Mouse (Mus musculus) forebrain, embryonic 11.5 days (tissue): ENCODE results near the gene Paqr7. TPM values are rescaled to one million over a fixed set of nuclear protein-coding genes. Genes with fewer than 3 reads are reported as not detected.

ENCODE experiments used
- ATAC-seq: fragments of 200-750 bp; cut with Nextera tagmentation; replicated peaks from 2 replicates; pipeline ENCODE4 v1.8.0; 2017; ENCODE audit warnings: moderate TSS enrichment; ENCODE audit not compliant: low FRiP score
- DNase-seq: peaks from one replicate; pipeline ENCODE4 v3.0.0-alpha.2; 2017; ENCODE audit warnings: low spot score
- H3K27ac ChIP-seq: fragments of 300-500 bp; sonication (generic); 2 replicates; pipeline ENCODE4 v1.5.1; 2014; ENCODE audit warnings: low read depth, low read length
- H3K27me3 ChIP-seq: fragments of 300-500 bp; sonication (generic); 2 replicates; pipeline ENCODE4 v1.6.1; 2014; ENCODE audit warnings: mild to moderate bottlenecking, low read length, mixed read lengths; ENCODE audit not compliant: control insufficient read depth, insufficient read depth
- H3K36me3 ChIP-seq: fragments of 300-500 bp; sonication (generic); 2 replicates; pipeline ENCODE4 v1.6.1; 2014; ENCODE audit warnings: mild to moderate bottlenecking, low read length, moderate library complexity, mixed read lengths; ENCODE audit not compliant: control insufficient read depth, insufficient read depth
- H3K4me1 ChIP-seq: fragments of 300-500 bp; sonication (generic); replicated peaks from 2 replicates; pipeline ENCODE4 v1.6.1; 2014; ENCODE audit warnings: low read length, mixed read lengths; ENCODE audit not compliant: control insufficient read depth, insufficient read depth
- H3K4me2 ChIP-seq: fragments of 300-500 bp; sonication (generic); 2 replicates; pipeline ENCODE4 v1.6.1; 2014; ENCODE audit warnings: low read depth, mild to moderate bottlenecking, low read length, moderate library complexity, mixed read lengths; ENCODE audit not compliant: severe bottlenecking
- H3K4me3 ChIP-seq: fragments of 300-500 bp; sonication (generic); 2 replicates; pipeline ENCODE4 v1.5.1; 2014; ENCODE audit warnings: low read depth, low read length
- H3K9ac ChIP-seq: fragments of 300-500 bp; sonication (generic); 2 replicates; pipeline ENCODE4 v1.6.1; 2014; ENCODE audit warnings: low read length
- H3K9me3 ChIP-seq: fragments of 300-500 bp; sonication (generic); 2 replicates; pipeline ENCODE4 v1.6.1; 2016; ENCODE audit warnings: low read length, mixed read lengths; ENCODE audit not compliant: control insufficient read depth
- WGBS: fragments of 180-500 bp; shearing (Covaris S2); extraction: QIAGEN DNeasy Blood & Tissue Kit; methylation state at CpG from one replicate; pipeline ENCODE4 v1.1.7; 2014; 5-methylcytosine and 5-hydroxymethylcytosine counted together
- polyA plus RNA-seq: library from polyadenylated mRNA; unstranded; fragments of >200 nt; fragmentation: Nextera tagmentation; extraction: Ambion mirVana; gene quantifications from 2 replicates; pipeline ENCODE4 v1.2.1, GENCODE M21; 2014

Gene Paqr7
- polyA plus RNA-seq, 1 experiment from 2014 or later = 1.3 TPM

GRCm38 (mm10) chr4:134526220-134526619, 29.7 kb downstream of the Paqr7 start:
- Histone ChIP-seq H3K27me3 (no peaks in the 10 kb centered on the region), H3K4me2 (no peak overlapping the region), H3K9ac (no peak overlapping the region), H3K4me1 (peaks cover 4% of the 10 kb centered on the region; the same call in 1 of the 2 replicates), H3K27ac (no peak overlapping the region), H3K36me3 (no peaks in the 10 kb centered on the region; the same call in 1 of the 2 replicates), H3K4me3 (no peak overlapping the region), H3K9me3 (no peaks in the 10 kb centered on the region)
- DNase-seq = no peak
- ATAC-seq = no peak
- WGBS = 77% methylated on average over 5 of the region's 5 CpGs

- WGBS = 80% methylated on average over 4 of the region's 4 CpGs
- H3K9ac ChIP-seq = no peak overlapping the region
These were observed 36.4 kb downstream of the Paqr7 start for GRCm38 (mm10) chr4:134532928-134533327.

GRCm38 (mm10) chr4:134533421-134533820, 36.9 kb downstream of the Paqr7 start:
- DNase-seq = no peak
- no peak overlapping the region for H3K27ac ChIP-seq
- no peaks in the 10 kb centered on the region for H3K27me3 ChIP-seq
- H3K9me3 ChIP-seq = no peaks in the 10 kb centered on the region
- WGBS = 90% methylated on average over 4 of the region's 4 CpGs
- H3K9ac ChIP-seq = no peak overlapping the region
- H3K4me3 ChIP-seq = no peak overlapping the region; the same call in 1 of the 2 replicates
- no peak for ATAC-seq
- H3K36me3 ChIP-seq = no peaks in the 10 kb centered on the region; the same call in 1 of the 2 replicates
- H3K4me2 ChIP-seq = peak overlapping the region; percentile 95
- peaks cover 11% of the 10 kb centered on the region for H3K4me1 ChIP-seq

More at GRCm38 (mm10) chr4:134532928-134533327, 36.4 kb downstream of the Paqr7 start:
- no peak overlapping the region for H3K4me3 ChIP-seq
- no peak overlapping the region for H3K27ac ChIP-seq
- ATAC-seq (no peak), DNase-seq (no peak)
- H3K36me3 ChIP-seq = no peaks in the 10 kb centered on the region; the same call in 1 of the 2 replicates
- no peak overlapping the region for H3K4me2 ChIP-seq
- peaks cover 11% of the 10 kb centered on the region for H3K4me1 ChIP-seq
- H3K27me3 ChIP-seq = no peaks in the 10 kb centered on the region
- H3K9me3 ChIP-seq = no peaks in the 10 kb centered on the region

GRCm38 (mm10) chr4:134534124-134534886, 37.8 kb downstream of the Paqr7 start:
- ATAC-seq (peak; percentile 9; the same call in 1 of the 2 replicates), DNase-seq (peak; percentile 81)
- Histone ChIP-seq H3K9ac (peak overlapping the region; percentile 79), H3K9me3 (no peaks in the 10 kb centered on the region), H3K4me3 (peak overlapping the region; percentile 91), H3K27me3 (no peaks in the 10 kb centered on the region), H3K36me3 (no peaks in the 10 kb centered on the region; the same call in 1 of the 2 replicates), H3K4me1 (peaks cover 11% of the 10 kb centered on the region), H3K4me2 (peak overlapping the region; percentile 95), H3K27ac (peak overlapping the region; percentile 50)
- WGBS = 1% methylated on average over 51 of the region's 57 CpGs

- Histone ChIP-seq H3K9ac (peak within 1 kb of the TSS; percentile 79), H3K4me1 (peaks cover 11% of the 10 kb centered on the region), H3K9me3 (no peaks in the 10 kb centered on the region), H3K36me3 (no peaks in the 10 kb centered on the region; the same call in 1 of the 2 replicates), H3K27me3 (no peaks in the 10 kb centered on the region), H3K27ac (peak within 1 kb of the TSS; percentile 50), H3K4me2 (peak within 1 kb of the TSS; percentile 95), H3K4me3 (peak within 1 kb of the TSS; percentile 91)
- ATAC-seq (peak; percentile 98), DNase-seq (peak; percentile 99)
- WGBS = under 1% methylated on average over 70 of the region's 71 CpGs
These were observed 38.7 kb downstream of the Paqr7 start, which contains the start of gene Mtfr1l for GRCm38 (mm10) chr4:134534932-134535786. Mtfr1l (minus strand) TSS chr4:134535387.

- peak overlapping the region; percentile 91 for H3K4me3 ChIP-seq
- no peaks in the 10 kb centered on the region; the same call in 1 of the 2 replicates for H3K36me3 ChIP-seq
- H3K4me2 ChIP-seq = peak overlapping the region; percentile 95
- DNase-seq = no peak
- no peaks in the 10 kb centered on the region for H3K27me3 ChIP-seq
- 0 out of 2 replicates have a peak overlapping the region, but pooled peaks have one; percentile 50 for H3K27ac ChIP-seq
- H3K9ac ChIP-seq = peak overlapping the region; percentile 57
- H3K4me1 ChIP-seq = peaks cover 11% of the 10 kb centered on the region
- WGBS = 15% methylated on average over 8 of the region's 8 CpGs
- no peak; the same call in 1 of the 2 replicates for ATAC-seq
- no peaks in the 10 kb centered on the region for H3K9me3 ChIP-seq
These were observed 39.3 kb downstream of the Paqr7 start for GRCm38 (mm10) chr4:134535787-134536151.

GRCm38 (mm10) chr4:134538997-134539580, 42.6 kb downstream of the Paqr7 start:
- peaks cover 3% of the 10 kb centered on the region for H3K36me3 ChIP-seq
- peaks cover 5% of the 10 kb centered on the region; the same call in 1 of the 2 replicates for H3K4me1 ChIP-seq
- H3K27ac ChIP-seq = no peak overlapping the region
- H3K27me3 ChIP-seq = no peaks in the 10 kb centered on the region
- no peak overlapping the region for H3K4me2 ChIP-seq
- DNase-seq = no peak
- WGBS = 85% methylated on average over 10 of the region's 10 CpGs
- no peak overlapping the region for H3K9ac ChIP-seq
- no peaks in the 10 kb centered on the region for H3K9me3 ChIP-seq
- ATAC-seq = no peak
- H3K4me3 ChIP-seq = no peak overlapping the region

GRCm38 (mm10) chr4:134542726-134543125, 46.2 kb downstream of the Paqr7 start:
- Histone ChIP-seq H3K4me3 (no peak overlapping the region), H3K9ac (no peak overlapping the region), H3K27ac (no peak overlapping the region), H3K36me3 (peaks cover 3% of the 10 kb centered on the region), H3K9me3 (no peaks in the 10 kb centered on the region), H3K4me2 (no peak overlapping the region), H3K4me1 (peaks cover 2% of the 10 kb centered on the region; the same call in 1 of the 2 replicates), H3K27me3 (no peaks in the 10 kb centered on the region)
- DNase-seq (no peak), ATAC-seq (no peak)
- WGBS = 95% methylated on average over 9 of the region's 9 CpGs
